Mouse (Mus musculus) ES-Bruce4 (cell line): ENCODE data around the gene Snd1.

Experiments
- CTCF ChIP-seq: IDR thresholded peaks from one replicate; pipeline ENCODE4 v1.8.1; 2011; ENCODE audit warnings: low read depth, low read length
- EP300 ChIP-seq: IDR thresholded peaks from 2 replicates; pipeline ENCODE4 v1.6.1; 2011; ENCODE audit warnings: low read depth, low read length; ENCODE audit not compliant: insufficient read depth

- TF ChIP-seq EP300 (no peak), CTCF (no peak)
These were observed 259.1 kb downstream of the Snd1 start for GRCm38 (mm10) chr6:28733884-28734647.
